Mouse (Mus musculus): ENCODE results near the gene Dcaf1. TPM values are rescaled to one million over a fixed set of nuclear protein-coding genes. Genes with fewer than 3 reads are reported as not detected.

The Dcaf1 gene
- polyA plus RNA-seq, 1 experiment from 2014 or later = 5.2 TPM

- H3K27me3 ChIP-seq (replicated peaks; ENCODE audit: control insufficient read depth, insufficient read depth, low read length) = no peaks in the 10 kb centered on the region
- H3K36me3 ChIP-seq (ENCODE audit: control insufficient read depth, insufficient read depth) = peaks cover 31% of the 10 kb centered on the region
- TF ChIP-seq CTCF (IDR thresholded peaks at IDR 0.05; ENCODE audit: low read depth) = no peak
- H3K4me3 ChIP-seq (ENCODE audit: low read depth, low read length) = no peak overlapping the region
- ATAC-seq = no peak
- no peak overlapping the region for H3K9ac ChIP-seq (ENCODE audit: low read depth, low read length)
- no peak overlapping the region for H3K4me2 ChIP-seq (replicated peaks; ENCODE audit: low read depth)
- H3K27ac ChIP-seq (ENCODE audit: low read depth, low read length) = no peak overlapping the region
- 57% methylated on average over 4 of the region's 4 CpGs for WGBS
- no peaks in the 10 kb centered on the region for H3K9me3 ChIP-seq (ENCODE audit: control insufficient read depth)
- H3K4me1 ChIP-seq (replicated peaks; ENCODE audit: control insufficient read depth, insufficient read depth, low read length) = 0 out of 2 replicates have a peak, but pooled peaks cover 8% of the 10 kb centered on the region
Observed at GRCm38 (mm10) chr9:106882176-106882575, 60.5 kb downstream of the Dcaf1 start.

DNA sequence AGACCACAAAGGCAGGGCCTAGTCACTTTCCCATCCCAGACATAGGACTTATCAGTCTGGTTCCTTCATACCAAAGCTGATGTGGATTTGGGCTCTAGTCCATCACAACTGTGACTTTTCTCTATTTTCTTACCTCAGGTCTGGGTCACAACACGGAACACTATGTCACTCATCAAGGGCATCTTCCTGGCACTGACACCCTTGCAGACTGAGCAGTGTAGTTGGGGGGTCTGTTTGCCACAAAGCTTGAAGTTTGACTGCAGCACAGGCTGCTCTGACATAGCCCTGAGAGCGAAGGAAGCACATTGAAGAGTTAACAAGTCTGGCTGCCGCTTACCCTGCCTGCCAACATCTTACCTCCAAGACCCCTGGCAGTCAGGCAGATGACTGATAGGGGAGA lies 61.4 kb downstream of the Dcaf1 start:
- ATAC-seq = no peak
- Histone ChIP-seq H3K27ac (ENCODE audit: low read depth, low read length) (no peak overlapping the region), H3K9me3 (ENCODE audit: control insufficient read depth) (no peaks in the 10 kb centered on the region), H3K36me3 (ENCODE audit: control insufficient read depth, insufficient read depth) (peaks cover 29% of the 10 kb centered on the region), H3K4me2 (replicated peaks; ENCODE audit: low read depth) (no peak overlapping the region), H3K27me3 (replicated peaks; ENCODE audit: control insufficient read depth, insufficient read depth, low read length) (no peaks in the 10 kb centered on the region), H3K9ac (ENCODE audit: low read depth, low read length) (no peak overlapping the region), H3K4me1 (replicated peaks; ENCODE audit: control insufficient read depth, insufficient read depth, low read length) (0 out of 2 replicates have a peak, but pooled peaks cover 10% of the 10 kb centered on the region), H3K4me3 (ENCODE audit: low read depth, low read length) (no peak overlapping the region)
- WGBS = 87% methylated on average over 3 of the region's 3 CpGs
- no peak for TF ChIP-seq CTCF (IDR thresholded peaks at IDR 0.05; ENCODE audit: low read depth)

- no peak for ATAC-seq
- no peak for TF ChIP-seq CTCF (IDR thresholded peaks at IDR 0.05; ENCODE audit: low read depth)
- Histone ChIP-seq H3K4me3 (ENCODE audit: low read depth, low read length) (peak overlapping the region; percentile 89; the same call in 1 of the 2 replicates), H3K36me3 (ENCODE audit: control insufficient read depth, insufficient read depth) (peaks cover 36% of the 10 kb centered on the region), H3K4me1 (replicated peaks; ENCODE audit: control insufficient read depth, insufficient read depth, low read length) (0 out of 2 replicates have a peak, but pooled peaks cover 10% of the 10 kb centered on the region), H3K9ac (ENCODE audit: low read depth, low read length) (0 out of 2 replicates have a peak overlapping the region, but pooled peaks have one; percentile 2), H3K27me3 (replicated peaks; ENCODE audit: control insufficient read depth, insufficient read depth, low read length) (no peaks in the 10 kb centered on the region), H3K27ac (ENCODE audit: low read depth, low read length) (peak overlapping the region; percentile 28; the same call in 1 of the 2 replicates), H3K9me3 (ENCODE audit: control insufficient read depth) (no peaks in the 10 kb centered on the region), H3K4me2 (replicated peaks; ENCODE audit: low read depth) (peak overlapping the region; percentile 96)
- 26% methylated on average over 16 of the region's 16 CpGs for WGBS
Observed at GRCm38 (mm10) chr9:106884306-106884705, 62.6 kb downstream of the Dcaf1 start.

- Histone ChIP-seq H3K4me1 (replicated peaks; ENCODE audit: control insufficient read depth, insufficient read depth, low read length) (0 out of 2 replicates have a peak, but pooled peaks cover 12% of the 10 kb centered on the region), H3K4me3 (ENCODE audit: low read depth, low read length) (peak overlapping the region; percentile 89), H3K9me3 (ENCODE audit: control insufficient read depth) (no peaks in the 10 kb centered on the region), H3K4me2 (replicated peaks; ENCODE audit: low read depth) (peak overlapping the region; percentile 96), H3K27me3 (replicated peaks; ENCODE audit: control insufficient read depth, insufficient read depth, low read length) (no peaks in the 10 kb centered on the region), H3K27ac (ENCODE audit: low read depth, low read length) (no peak overlapping the region), H3K9ac (ENCODE audit: low read depth, low read length) (peak overlapping the region; percentile 94), H3K36me3 (ENCODE audit: control insufficient read depth, insufficient read depth) (peaks cover 44% of the 10 kb centered on the region)
- 23% methylated on average over 44 of the region's 44 CpGs for WGBS
- no peak for ATAC-seq
- TF ChIP-seq CTCF (IDR thresholded peaks at IDR 0.05; ENCODE audit: low read depth) = no peak
Observed at GRCm38 (mm10) chr9:106884996-106885900, 63.6 kb downstream of the Dcaf1 start.

- WGBS = under 1% methylated on average over 81 of the region's 107 CpGs
- peaks cover 43% of the 10 kb centered on the region for H3K36me3 ChIP-seq (ENCODE audit: control insufficient read depth, insufficient read depth)
- peak overlapping the region; percentile 96 for H3K4me2 ChIP-seq (replicated peaks; ENCODE audit: low read depth)
- H3K9ac ChIP-seq (ENCODE audit: low read depth, low read length) = peak overlapping the region; percentile 94
- H3K27me3 ChIP-seq (replicated peaks; ENCODE audit: control insufficient read depth, insufficient read depth, low read length) = no peaks in the 10 kb centered on the region
- TF ChIP-seq CTCF (IDR thresholded peaks at IDR 0.05; ENCODE audit: low read depth) = no peak
- peak overlapping the region; percentile 89 for H3K4me3 ChIP-seq (ENCODE audit: low read depth, low read length)
- H3K9me3 ChIP-seq (ENCODE audit: control insufficient read depth) = no peaks in the 10 kb centered on the region
- 0 out of 2 replicates have a peak, but pooled peaks cover 15% of the 10 kb centered on the region for H3K4me1 ChIP-seq (replicated peaks; ENCODE audit: control insufficient read depth, insufficient read depth, low read length)
- peak; percentile 12; the same call in 1 of the 2 replicates for ATAC-seq
- H3K27ac ChIP-seq (ENCODE audit: low read depth, low read length) = peak overlapping the region; percentile 90
Observed at GRCm38 (mm10) chr9:106885901-106886731, 64.4 kb downstream of the Dcaf1 start.

Data from intestine, postnatal 0 days (tissue).